Mouse (Mus musculus) heart, adult 9 months (tissue): ENCODE results near the gene Hrc.

ENCODE experiments used
- DNase-seq, 2 experiments: peaks; one replicate each; pipeline ENCODE4 v3.0.0; 2022; ENCODE audit warnings: low spot score in 2 of 2

Gene Hrc

GRCm38 (mm10) chr7:45366652-45367019 is 31.5 kb downstream of the Hrc start, which contains the start of gene Ppfia3:
Gene Ppfia3 (minus strand): TSS chr7:45367019.
- no peak for DNase-seq

- DNase-seq: peak; percentile 94 to 97
Observed at GRCm38 (mm10) chr7:45367020-45367880, 32.2 kb downstream of the Hrc start.

- DNase-seq: no peak
Observed at GRCm38 (mm10) chr7:45368178-45368577, 33.1 kb downstream of the Hrc start.

GRCm38 (mm10) chr7:45369022-45369745 is 34.1 kb downstream of the Hrc start:
- no peak for DNase-seq

GRCm38 (mm10) chr7:45369836-45370474 is 34.9 kb downstream of the Hrc start:
- DNase-seq: no peak

- peak; percentile 68 to 75 for DNase-seq
Observed at GRCm38 (mm10) chr7:45370475-45371311, 35.6 kb downstream of the Hrc start, which contains the start of gene Lin7b. Gene Lin7b (minus strand): TSS chr7:45370583.

- DNase-seq: no peak
Observed at GRCm38 (mm10) chr7:45372371-45372770, 37.3 kb downstream of the Hrc start.

GRCm38 (mm10) chr7:45374620-45375019 is 39.5 kb downstream of the Hrc start:
- no peak for DNase-seq

GRCm38 (mm10) chr7:45376057-45376456 is 41.0 kb downstream of the Hrc start:
- no peak for DNase-seq

GRCm38 (mm10) chr7:45386077-45386476 is 51.0 kb downstream of the Hrc start:
- no peak for DNase-seq
